Comparison of ENCODE assay signal across 7 mouse cellular contexts in the genomic region with DNA sequence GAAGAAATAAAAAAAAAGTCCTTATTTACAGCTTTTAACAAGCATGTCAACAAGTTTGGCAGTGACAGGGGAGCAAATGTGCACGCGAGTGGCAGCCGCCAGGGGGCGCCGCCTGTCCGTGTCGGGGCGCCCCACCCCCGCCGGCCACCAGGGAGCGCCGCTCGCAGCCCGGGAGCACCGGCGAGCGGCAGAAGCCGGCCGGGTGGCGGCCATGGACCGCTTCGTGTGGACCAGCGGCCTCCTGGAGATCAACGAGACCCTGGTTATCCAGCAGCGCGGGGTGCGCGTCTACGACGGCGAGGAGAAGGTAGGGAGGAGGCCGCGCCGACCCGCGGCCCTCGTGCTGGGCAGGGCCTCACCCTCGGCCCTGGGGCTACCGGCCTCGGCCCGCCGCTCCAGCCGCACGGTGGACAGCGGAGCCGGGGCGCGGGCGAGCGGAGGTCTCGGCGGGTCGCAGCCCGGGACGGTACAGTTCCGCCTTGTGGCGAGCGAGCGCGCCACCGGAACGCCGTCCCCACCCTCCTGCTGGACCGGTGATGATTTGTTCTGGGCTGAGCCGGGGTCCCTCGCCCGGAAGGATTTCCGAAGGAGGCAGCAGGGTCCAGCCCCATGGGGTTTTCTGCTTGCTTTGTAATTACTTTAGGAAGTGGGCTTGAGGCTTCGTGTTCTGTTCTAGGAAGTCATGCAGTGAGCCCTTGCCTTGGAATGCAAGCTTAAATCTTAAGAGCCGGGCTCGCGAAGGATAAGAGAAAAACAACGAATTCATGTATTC. TPM values are rescaled to one million over a fixed set of nuclear protein-coding genes. Genes with fewer than 3 reads are reported as not detected.
A peak's percentile ranks its signal among the peaks of the same experiment; 100 is the strongest.
DNase-seq lines count a peak whose midpoint lies in the region; ATAC-seq and TF ChIP-seq lines count a peak whose summit lies in the region.

TSS of gene Vps36 (plus strand) at position 150 of the 772 bp plus-strand sequence.

- H3K9ac ChIP-seq in embryonic facial prominence, embryonic 12.5 days = peak within 1 kb of the TSS; percentile 92
- peak within 1 kb of the TSS; percentile 89 for H3K9ac ChIP-seq in limb, embryonic 12.5 days (replicated peaks)
- H3K9ac ChIP-seq in midbrain, embryonic 15.5 days = peak within 1 kb of the TSS; percentile 98

- TF ChIP-seq CTCF in kidney, adult 2 months (conservative IDR thresholded peaks at IDR 0.05; ENCODE audit: insufficient read depth, insufficient read length, low read depth, low read length) = peak; percentile 82
- TF ChIP-seq CTCF in spleen, adult 2 months (IDR thresholded peaks at IDR 0.05; ENCODE audit: extremely low read depth, insufficient read depth, insufficient read length, insufficient replicate concordance) = peak; percentile 99

- no peaks in the 10 kb centered on the region; the same call in 1 of the 2 replicates for H3K36me3 ChIP-seq in embryonic facial prominence, embryonic 12.5 days
- H3K36me3 ChIP-seq in kidney, adult 2 months (ENCODE audit: control insufficient read depth, insufficient read depth, low read length) = no peaks in the 10 kb centered on the region
- peaks cover 5% of the 10 kb centered on the region; the same call in 1 of the 2 replicates for H3K36me3 ChIP-seq in limb, embryonic 12.5 days
- no peaks in the 10 kb centered on the region for H3K36me3 ChIP-seq in midbrain, embryonic 15.5 days (replicated peaks)
- H3K36me3 ChIP-seq in spleen, adult 2 months (ENCODE audit: control insufficient read depth, insufficient read depth, low read length) = no peaks in the 10 kb centered on the region

- peak; percentile 93 for DNase-seq in adrenal gland, postnatal 25 days
- peak; percentile 91 for DNase-seq in heart, adult 18-20 months
- peak; percentile 92 for DNase-seq in kidney, adult 2 months
- DNase-seq in spleen, adult 2 months (ENCODE audit: low read depth in 1 of 2, low spot score in 2 of 2) = peak; percentile 61 to 79

- peaks cover 7% of the 10 kb centered on the region; the same call in 1 of the 2 replicates for H3K4me1 ChIP-seq in embryonic facial prominence, embryonic 12.5 days
- H3K4me1 ChIP-seq in kidney, adult 2 months (ENCODE audit: control insufficient read depth, insufficient read depth, low read length) = peaks cover 2% of the 10 kb centered on the region; the same call in 1 of the 2 replicates
- peaks cover 13% of the 10 kb centered on the region for H3K4me1 ChIP-seq in limb, embryonic 12.5 days (replicated peaks)
- H3K4me1 ChIP-seq in midbrain, embryonic 15.5 days = peaks cover 17% of the 10 kb centered on the region
- peaks cover 4% of the 10 kb centered on the region for H3K4me1 ChIP-seq in spleen, adult 2 months (ENCODE audit: control insufficient read depth, insufficient read depth, insufficient read length)

- H3K4me2 ChIP-seq in embryonic facial prominence, embryonic 12.5 days (replicated peaks) = peak within 1 kb of the TSS; percentile 59
- peak within 1 kb of the TSS; percentile 68 for H3K4me2 ChIP-seq in limb, embryonic 12.5 days
- H3K4me2 ChIP-seq in midbrain, embryonic 15.5 days = peak within 1 kb of the TSS; percentile 71

- H3K9me3 ChIP-seq in embryonic facial prominence, embryonic 12.5 days = no peaks in the 10 kb centered on the region
- no peaks in the 10 kb centered on the region for H3K9me3 ChIP-seq in limb, embryonic 12.5 days
- no peaks in the 10 kb centered on the region for H3K9me3 ChIP-seq in midbrain, embryonic 15.5 days

- H3K27me3 ChIP-seq in embryonic facial prominence, embryonic 12.5 days = no peaks in the 10 kb centered on the region
- no peaks in the 10 kb centered on the region for H3K27me3 ChIP-seq in kidney, adult 2 months (replicated peaks; ENCODE audit: control insufficient read depth, insufficient read depth, low read length)
- no peaks in the 10 kb centered on the region for H3K27me3 ChIP-seq in limb, embryonic 12.5 days
- no peaks in the 10 kb centered on the region for H3K27me3 ChIP-seq in midbrain, embryonic 15.5 days (replicated peaks)
- no peaks in the 10 kb centered on the region for H3K27me3 ChIP-seq in spleen, adult 2 months (ENCODE audit: control insufficient read depth, insufficient read depth, low read length)

- TF ChIP-seq POLR2A in kidney, adult 2 months (IDR thresholded peaks at IDR 0.05; ENCODE audit: low read depth, low read length) = no peak
- TF ChIP-seq POLR2A in spleen, adult 2 months (IDR thresholded peaks at IDR 0.05; ENCODE audit: low read depth, low read length) = peak; percentile 42

- under 1% methylated on average over 64 of the region's 73 CpGs for WGBS in embryonic facial prominence, embryonic 12.5 days
- WGBS in kidney, adult 2 months = under 1% methylated on average over 73 of the region's 73 CpGs
- under 1% methylated on average over 73 of the region's 73 CpGs for WGBS in limb, embryonic 12.5 days
- under 1% methylated on average over 73 of the region's 73 CpGs for WGBS in midbrain, embryonic 15.5 days
- under 1% methylated on average over 73 of the region's 73 CpGs for WGBS in spleen, adult 2 months

- peak within 1 kb of the TSS; percentile 98 for H3K27ac ChIP-seq in embryonic facial prominence, embryonic 12.5 days
- peak within 1 kb of the TSS; percentile 95 for H3K27ac ChIP-seq in kidney, adult 2 months (ENCODE audit: insufficient read depth, low read depth, low read length)
- peak within 1 kb of the TSS; percentile 99 for H3K27ac ChIP-seq in limb, embryonic 12.5 days
- peak within 1 kb of the TSS; percentile 99 for H3K27ac ChIP-seq in midbrain, embryonic 15.5 days
- H3K27ac ChIP-seq in spleen, adult 2 months (ENCODE audit: insufficient read depth, low read length) = peak within 1 kb of the TSS; percentile 99

- H3K4me3 ChIP-seq in embryonic facial prominence, embryonic 12.5 days = peak within 1 kb of the TSS; percentile 85
- H3K4me3 ChIP-seq in kidney, adult 2 months (ENCODE audit: insufficient read depth, low read depth, low read length) = peak within 1 kb of the TSS; percentile 87
- peak within 1 kb of the TSS; percentile 76 for H3K4me3 ChIP-seq in limb, embryonic 12.5 days (replicated peaks)
- peak within 1 kb of the TSS; percentile 96 for H3K4me3 ChIP-seq in midbrain, embryonic 15.5 days
- peak within 1 kb of the TSS; percentile 96 for H3K4me3 ChIP-seq in spleen, adult 2 months (ENCODE audit: extremely low read depth, insufficient read depth, insufficient read length)

- ATAC-seq in embryonic facial prominence, embryonic 12.5 days (ENCODE audit: insufficient number of reproducible peaks, insufficient read depth, low FRiP score, low TSS enrichment) = peak; percentile 93
- peak; percentile 94 for ATAC-seq in limb, embryonic 12.5 days (ENCODE audit: insufficient number of reproducible peaks, insufficient read depth, low FRiP score, low TSS enrichment, low read depth)
- peak; percentile 97 for ATAC-seq in midbrain, embryonic 15.5 days (replicated peaks)

RNA-seq across cellular contexts. Expression of gene Vps36, which starts in this region (rescaled TPM):
- 35.5 and 40.7 TPM in 2 replicates for total RNA-seq in adrenal gland, postnatal 25 days (2021)
- 36.4 and 37.4 TPM in 2 replicates for polyA plus RNA-seq in embryonic facial prominence, embryonic 12.5 days (2016; fragmentation: Nextera tagmentation; extraction: Ambion mirVana)
- 10 to 100 TPM; 26.7 to 29.0 TPM for total RNA-seq in heart, adult 18-20 months (2021)
- polyA plus RNA-seq in kidney, adult 2 months (2012; rRNA removed) = 12.0 and 15.0 TPM in 2 replicates
- polyA plus RNA-seq in limb, embryonic 12.5 days (2016; fragmentation: Nextera tagmentation; extraction: Ambion mirVana) = 34.7 and 36.6 TPM in 2 replicates
- 40.7 and 42.3 TPM in 2 replicates for polyA plus RNA-seq in midbrain, embryonic 15.5 days (2015; fragmentation: Nextera tagmentation; extraction: Ambion mirVana)
- polyA plus RNA-seq in spleen, adult 2 months (2012; rRNA removed) = 5.2 and 5.9 TPM in 2 replicates

Comparison
In these comparisons a context has a peak if more than half of its experiments do, and no peak if none do; other contexts are left out.
1. Peak in every context shown above with its lines: DNase-seq, ATAC-seq, H3K4me3 ChIP-seq and H3K27ac ChIP-seq.